Mouse (Mus musculus): ENCODE results near the gene Gast.

- no peak for TF ChIP-seq CTCF (IDR thresholded peaks at IDR 0.05; ENCODE audit: control insufficient read depth, insufficient read depth, insufficient replicate concordance, low read depth, low read length)
- TF ChIP-seq POLR2A (IDR thresholded peaks at IDR 0.05; ENCODE audit: control insufficient read depth, low read depth, low read length) = no peak
These were observed 44.2 kb downstream of the Gast start for GRCm38 (mm10) chr11:100378446-100378845.

Measured in testis, adult 2 months (tissue).